Mouse (Mus musculus) intestine, postnatal 0 days (tissue): Measurements from ENCODE around the gene Pfkfb2. TPM values are rescaled to one million over a fixed set of nuclear protein-coding genes. Genes with fewer than 3 reads are reported as not detected.

Experiments used
- ATAC-seq: fragments of 200-750 bp; cut with Nextera tagmentation; 2 replicates; pipeline ENCODE4 v1.8.0; 2017; ENCODE audit warnings: mild to moderate bottlenecking, moderate TSS enrichment, moderate library complexity
- H3K27ac ChIP-seq: fragments of 300-500 bp; sonication (generic); 2 replicates; pipeline ENCODE4 v1.5.1; 2014; ENCODE audit warnings: mild to moderate bottlenecking, low read depth, low read length, moderate library complexity
- H3K27me3 ChIP-seq: fragments of 300-500 bp; sonication (generic); replicated peaks from 2 replicates; pipeline ENCODE4 v1.6.1; 2014; ENCODE audit warnings: low read length, mixed read lengths; ENCODE audit not compliant: control insufficient read depth, insufficient read depth
- H3K36me3 ChIP-seq: fragments of 300-500 bp; sonication (generic); 2 replicates; pipeline ENCODE4 v1.6.1; 2014; ENCODE audit warnings: mild to moderate bottlenecking, moderate library complexity; ENCODE audit not compliant: control insufficient read depth, insufficient read depth
- H3K4me1 ChIP-seq: fragments of 300-500 bp; sonication (generic); replicated peaks from 2 replicates; pipeline ENCODE4 v1.6.1; 2014; ENCODE audit warnings: antibody characterized with exemption, low read length, mixed read lengths; ENCODE audit not compliant: control insufficient read depth, insufficient read depth
- H3K4me2 ChIP-seq: fragments of 300-500 bp; sonication (generic); replicated peaks from 2 replicates; pipeline ENCODE4 v1.6.1; 2014; ENCODE audit warnings: low read depth, mild to moderate bottlenecking, moderate library complexity
- H3K4me3 ChIP-seq: fragments of 300-500 bp; sonication (generic); 2 replicates; pipeline ENCODE4 v1.5.1; 2014; ENCODE audit warnings: low read depth, low read length
- H3K9ac ChIP-seq: fragments of 300-500 bp; sonication (generic); 2 replicates; pipeline ENCODE4 v1.6.1; 2014; ENCODE audit warnings: mild to moderate bottlenecking, low read depth, low read length
- H3K9me3 ChIP-seq: fragments of 300-500 bp; sonication (generic); 2 replicates; pipeline ENCODE4 v1.6.1; 2016; ENCODE audit warnings: mixed run types; ENCODE audit not compliant: control insufficient read depth
- CTCF ChIP-seq: sonication (generic); IDR thresholded peaks from 2 replicates; pipeline ENCODE4 v1.5.1; 2016; ENCODE audit warnings: low read depth, mild to moderate bottlenecking, control low read depth, antibody characterized with exemption, moderate library complexity
- WGBS: fragments of 180-500 bp; shearing (Covaris S2); extraction: QIAGEN DNeasy Blood & Tissue Kit; methylation state at CpG from one replicate; pipeline ENCODE4 v1.1.7; 2014; 5-methylcytosine and 5-hydroxymethylcytosine counted together
- polyA plus RNA-seq: library from polyadenylated mRNA; unstranded; fragments of >200 nt; fragmentation: Nextera tagmentation; extraction: Ambion mirVana; gene quantifications from 2 replicates; pipeline ENCODE4 v1.2.1, GENCODE M21; 2015

Gene Pfkfb2
- polyA plus RNA-seq, 1 experiment from 2014 or later = 6.1 TPM

DNA sequence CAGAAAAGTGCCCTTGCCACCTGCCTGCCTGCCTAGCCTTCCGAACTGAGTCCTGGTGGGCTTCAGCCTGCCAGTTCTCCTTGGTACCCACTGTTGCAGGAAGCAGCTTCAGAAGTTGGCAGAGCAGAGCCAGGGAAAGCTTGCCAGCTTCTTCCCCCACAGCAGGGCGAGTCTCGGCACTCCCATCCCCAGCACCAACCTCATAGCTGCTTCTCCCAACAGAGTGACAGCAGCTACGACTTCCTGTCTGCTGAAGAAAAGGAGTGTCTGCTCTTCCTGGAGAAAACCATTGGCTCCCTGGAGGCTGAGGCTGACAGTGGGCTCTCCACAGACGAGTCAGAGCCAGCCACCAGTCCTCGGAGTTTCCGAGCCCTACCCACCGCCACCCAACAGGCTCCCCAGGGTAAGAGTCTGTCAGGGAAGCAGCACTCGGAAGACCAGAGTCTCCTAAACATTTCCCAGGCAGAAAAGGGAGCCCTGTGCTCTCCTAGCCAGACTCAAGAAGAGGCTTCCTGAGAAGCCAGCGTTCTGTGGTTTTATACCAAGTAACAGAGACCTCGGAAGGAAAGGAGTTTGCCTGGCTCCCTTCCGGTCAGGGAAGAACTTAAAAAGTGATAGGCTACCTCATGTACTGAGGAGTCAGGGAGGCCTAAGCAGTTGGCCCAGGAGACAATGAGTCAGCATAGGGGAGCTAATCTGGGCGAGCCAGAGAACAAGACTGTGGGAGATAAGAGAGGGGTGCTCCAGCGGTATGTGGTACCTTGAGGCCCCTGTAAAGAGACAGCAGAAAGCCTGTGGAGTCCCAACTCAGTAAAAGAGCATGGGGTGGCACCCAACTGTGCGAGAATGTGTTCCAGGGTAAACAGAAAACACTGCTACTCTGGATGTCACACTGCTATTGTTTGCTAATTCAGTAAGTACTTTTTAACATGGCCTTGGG is 12.0 kb upstream of the Pfkfb2 start:
- 42% methylated on average over 15 of the region's 15 CpGs for WGBS
- no peak for TF ChIP-seq CTCF
- Histone ChIP-seq H3K4me3 (no peak overlapping the region), H3K9ac (no peak overlapping the region), H3K27me3 (no peaks in the 10 kb centered on the region), H3K4me2 (0 out of 2 replicates have a peak overlapping the region, but pooled peaks have one; percentile 3), H3K9me3 (no peaks in the 10 kb centered on the region), H3K36me3 (peaks cover 49% of the 10 kb centered on the region), H3K27ac (peak overlapping the region; percentile 51), H3K4me1 (peaks cover 15% of the 10 kb centered on the region)
- no peak for ATAC-seq

DNA sequence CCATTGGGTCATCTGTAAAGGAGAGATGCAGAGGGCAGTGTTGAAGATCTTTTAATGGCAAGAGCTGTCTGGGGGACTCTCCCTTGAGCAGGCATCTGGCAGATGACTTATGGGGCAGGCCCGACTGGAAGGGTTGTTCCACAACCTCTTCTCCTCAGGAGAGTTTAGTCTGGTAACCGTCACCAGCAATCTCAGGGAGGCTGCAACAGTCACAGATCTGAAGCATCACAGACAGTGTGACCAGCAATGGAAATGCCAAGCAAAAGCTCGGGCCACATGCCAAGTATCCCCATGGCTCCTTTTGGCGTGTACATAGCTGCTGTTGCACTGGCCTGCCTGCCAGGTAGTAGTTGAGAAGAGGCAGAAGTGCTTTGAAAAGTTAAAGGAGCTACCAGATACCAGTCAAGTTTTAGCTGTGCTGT is 11.2 kb upstream of the Pfkfb2 start:
- no peaks in the 10 kb centered on the region for H3K27me3 ChIP-seq
- H3K9ac ChIP-seq = no peak overlapping the region
- no peak for TF ChIP-seq CTCF
- peaks cover 15% of the 10 kb centered on the region for H3K4me1 ChIP-seq
- H3K4me3 ChIP-seq = no peak overlapping the region
- H3K4me2 ChIP-seq = no peak overlapping the region
- peaks cover 49% of the 10 kb centered on the region for H3K36me3 ChIP-seq
- peak overlapping the region; percentile 51; the same call in 1 of the 2 replicates for H3K27ac ChIP-seq
- 44% methylated on average over 4 of the region's 4 CpGs for WGBS
- H3K9me3 ChIP-seq = no peaks in the 10 kb centered on the region
- ATAC-seq = no peak

DNA sequence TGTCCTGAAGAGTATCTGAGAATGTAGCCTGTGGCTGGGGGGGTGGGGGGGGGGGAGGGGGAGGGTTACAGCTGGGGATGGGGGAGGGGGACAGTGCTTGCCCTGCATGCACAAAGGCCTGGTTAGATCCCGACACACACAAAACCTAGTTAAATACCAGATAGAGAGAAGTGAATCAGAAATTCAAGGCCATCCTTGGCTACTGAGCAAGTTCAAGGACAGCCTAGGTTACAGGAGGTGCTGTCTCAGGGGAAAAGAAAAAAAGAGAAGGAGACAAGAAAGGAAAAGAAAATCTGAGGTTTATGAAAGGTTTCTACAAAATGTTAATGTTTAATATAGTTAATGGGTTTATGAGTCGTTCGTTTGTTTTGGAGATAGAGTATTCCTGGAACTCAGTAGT is 10.6 kb upstream of the Pfkfb2 start:
- no peaks in the 10 kb centered on the region for H3K27me3 ChIP-seq
- peak overlapping the region; percentile 60; the same call in 1 of the 2 replicates for H3K27ac ChIP-seq
- H3K9ac ChIP-seq = no peak overlapping the region
- 32% methylated on average over 3 of the region's 3 CpGs for WGBS
- no peak for TF ChIP-seq CTCF
- no peak overlapping the region for H3K4me2 ChIP-seq
- H3K4me1 ChIP-seq = peaks cover 16% of the 10 kb centered on the region
- no peak overlapping the region for H3K4me3 ChIP-seq
- peaks cover 44% of the 10 kb centered on the region for H3K36me3 ChIP-seq
- no peaks in the 10 kb centered on the region for H3K9me3 ChIP-seq
- no peak for ATAC-seq

DNA sequence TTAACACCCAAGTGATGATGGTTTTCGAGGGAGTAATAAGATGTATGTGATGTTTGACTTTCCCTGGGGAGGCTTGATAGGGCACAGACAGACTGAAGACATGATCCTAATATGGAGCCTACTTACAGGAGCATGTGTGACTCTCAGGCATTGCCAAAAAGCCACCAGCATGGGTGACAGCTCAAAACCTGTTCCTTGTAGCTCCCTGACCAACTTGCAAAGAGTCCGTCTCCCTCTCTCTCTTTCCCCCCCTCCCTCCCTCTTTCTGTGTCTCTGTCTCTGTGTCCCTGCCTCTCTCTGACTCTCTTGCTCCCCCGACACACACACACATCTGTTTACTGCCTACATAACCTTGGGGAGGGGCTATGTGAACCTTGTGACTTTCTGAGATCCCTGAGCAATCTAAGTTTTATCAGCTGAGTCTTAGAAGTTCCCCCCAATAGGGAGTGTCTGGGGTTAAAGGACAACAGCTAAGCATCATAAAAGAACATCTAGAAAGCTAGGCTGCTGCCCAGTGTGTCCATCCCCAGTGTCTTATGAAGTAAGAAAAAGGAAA is 9.6 kb upstream of the Pfkfb2 start:
- peaks cover 40% of the 10 kb centered on the region for H3K36me3 ChIP-seq
- no peaks in the 10 kb centered on the region for H3K27me3 ChIP-seq
- 28% methylated on average over 3 of the region's 3 CpGs for WGBS
- H3K9me3 ChIP-seq = no peaks in the 10 kb centered on the region
- no peak overlapping the region; the same call in 1 of the 2 replicates for H3K4me2 ChIP-seq
- no peak overlapping the region for H3K9ac ChIP-seq
- peaks cover 18% of the 10 kb centered on the region for H3K4me1 ChIP-seq
- peak overlapping the region; percentile 9 for H3K27ac ChIP-seq
- H3K4me3 ChIP-seq = no peak overlapping the region
- no peak for TF ChIP-seq CTCF
- peak; percentile 16; the same call in 1 of the 2 replicates for ATAC-seq

DNA sequence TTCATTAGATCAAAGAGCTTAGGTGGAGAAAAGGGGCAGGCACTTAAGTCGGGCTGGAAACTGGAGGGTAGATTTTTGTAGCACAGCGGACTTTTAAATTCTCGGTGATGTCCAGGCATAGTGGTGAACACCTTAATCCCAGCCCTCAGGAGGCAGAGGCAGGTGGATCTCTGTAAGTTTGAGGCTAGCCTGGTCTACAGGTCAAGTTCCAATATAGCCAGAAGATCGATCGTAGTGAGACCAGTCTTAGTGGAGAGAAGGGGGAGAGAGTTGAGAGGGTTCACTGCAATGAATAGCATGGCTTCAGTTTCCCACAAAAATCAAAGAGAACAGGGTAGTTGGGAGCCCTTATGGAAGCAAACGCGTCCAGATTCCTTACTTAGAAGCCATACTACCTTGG is 8.9 kb upstream of the Pfkfb2 start:
- TF ChIP-seq CTCF = no peak
- ATAC-seq = no peak
- H3K4me2 ChIP-seq = no peak overlapping the region
- no peaks in the 10 kb centered on the region for H3K27me3 ChIP-seq
- no peak overlapping the region for H3K9ac ChIP-seq
- WGBS = 67% methylated on average over 7 of the region's 7 CpGs
- H3K4me1 ChIP-seq = peaks cover 20% of the 10 kb centered on the region
- H3K27ac ChIP-seq = peak overlapping the region; percentile 9
- H3K4me3 ChIP-seq = no peak overlapping the region
- peaks cover 34% of the 10 kb centered on the region for H3K36me3 ChIP-seq
- H3K9me3 ChIP-seq = no peaks in the 10 kb centered on the region

DNA sequence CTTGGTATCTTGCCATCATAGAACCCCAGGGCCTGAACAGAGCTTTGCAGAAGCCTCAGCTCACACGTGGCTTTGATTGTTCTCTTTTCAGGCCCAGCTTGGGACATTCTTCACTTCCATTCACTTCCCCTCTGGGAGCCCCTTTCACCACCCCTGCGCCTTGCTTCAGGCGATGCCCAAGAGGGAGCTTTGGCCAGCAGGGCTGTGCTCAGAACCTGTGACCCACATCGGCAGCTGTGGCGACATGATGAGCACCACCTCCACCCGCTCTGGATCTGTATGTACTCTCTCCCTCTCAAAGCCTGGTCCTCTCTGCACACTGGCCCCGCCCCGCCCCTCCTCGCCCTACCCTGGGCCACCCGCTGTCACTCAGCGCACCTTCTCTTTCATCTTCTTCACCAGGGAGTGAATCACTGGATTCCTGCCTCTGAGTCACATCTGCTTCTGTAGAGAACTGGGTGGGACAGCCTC is 8.4 kb upstream of the Pfkfb2 start:
- H3K9me3 ChIP-seq = no peaks in the 10 kb centered on the region
- no peak for TF ChIP-seq CTCF
- H3K4me1 ChIP-seq = peaks cover 20% of the 10 kb centered on the region
- no peak overlapping the region for H3K9ac ChIP-seq
- peak overlapping the region; percentile 38 for H3K4me2 ChIP-seq
- whole genome bisulfite sequencing = 22% methylated on average over 11 of the region's 11 CpGs
- H3K4me3 ChIP-seq = no peak overlapping the region
- peak; percentile 64 for ATAC-seq
- 0 out of 2 replicates have a peak overlapping the region, but pooled peaks have one; percentile 15 for H3K27ac ChIP-seq
- H3K36me3 ChIP-seq = peaks cover 29% of the 10 kb centered on the region
- H3K27me3 ChIP-seq = no peaks in the 10 kb centered on the region
